Mouse (Mus musculus) heart, adult 2 months (tissue): ENCODE results near the gene Zfp286. TPM values are rescaled to one million over a fixed set of nuclear protein-coding genes. Genes with fewer than 3 reads are reported as not detected.

Source experiments
- DNase-seq, 2 experiments: peaks; one replicate each; pipeline ENCODE4 v3.0.0; 2021
- H3K27ac ChIP-seq: fragments of 200-600 bp; 2 replicates; pipeline ENCODE4 v1.8.1; 2022
- H3K27me3 ChIP-seq: fragments of 200-500 bp; 2 replicates; pipeline ENCODE4 v1.6.1; 2012; ENCODE audit warnings: mild to moderate bottlenecking, low read length, inconsistent platforms, mixed read lengths; ENCODE audit not compliant: control insufficient read depth, insufficient read depth
- H3K36me3 ChIP-seq: fragments of 200-500 bp; 2 replicates; pipeline ENCODE4 v1.6.1; 2012; ENCODE audit warnings: low read length, inconsistent platforms; ENCODE audit not compliant: control insufficient read depth, insufficient read depth
- H3K4me1 ChIP-seq: fragments of 200-500 bp; 2 replicates; pipeline ENCODE4 v1.6.1; 2011; ENCODE audit warnings: low read length; ENCODE audit not compliant: control insufficient read depth, insufficient read depth
- H3K4me3 ChIP-seq: fragments of 200-600 bp; 2 replicates; pipeline ENCODE4 v1.8.1; 2022
- H3K79me2 ChIP-seq: fragments of 200-500 bp; replicated peaks from 2 replicates; pipeline ENCODE4 v1.6.1; 2012; ENCODE audit warnings: mild to moderate bottlenecking, inconsistent platforms, low read length, moderate library complexity, mixed read lengths; ENCODE audit not compliant: control insufficient read depth, insufficient read depth
- H3K9ac ChIP-seq: fragments of 200-500 bp; 2 replicates; pipeline ENCODE4 v1.6.1; 2012; ENCODE audit warnings: low read depth, mild to moderate bottlenecking, control low read depth, inconsistent platforms, low read length, mixed read lengths
- CTCF ChIP-seq: fragments of 200-600 bp; IDR thresholded peaks from 2 replicates; pipeline ENCODE4 v1.8.1; 2022; ENCODE audit warnings: antibody characterized with exemption, mild to moderate bottlenecking, moderate library complexity
- EP300 ChIP-seq: fragments of 200-500 bp; IDR thresholded peaks from 2 replicates; pipeline ENCODE4 v1.6.1; 2011; ENCODE audit warnings: low read depth, low read length, control low read depth; ENCODE audit not compliant: insufficient read depth
- POLR2A ChIP-seq: fragments of 200-500 bp; IDR thresholded peaks from 2 replicates; pipeline ENCODE4 v1.6.1; 2011; ENCODE audit warnings: mild to moderate bottlenecking, low read depth, low read length, control low read depth; ENCODE audit not compliant: insufficient read depth
- WGBS: fragments of 180-500 bp; shearing (Covaris S2); methylation state at CpG from one replicate; pipeline ENCODE4 v1.1.7; 2018; 5-methylcytosine and 5-hydroxymethylcytosine counted together
- intact Hi-C: fragments of 180-260 bp; cut with DNase I; formaldehyde crosslinking; loops from one replicate; pipeline ENCODE4 v1.15.1; 2025
- polyA plus RNA-seq: library from polyadenylated mRNA; depleted of rRNA; stranded (reverse); fragments of >200 nt; gene quantifications from 2 replicates; pipeline ENCODE4 v1.2.3, GENCODE M21; 2012
- total RNA-seq, 2 experiments: library from RNA; stranded (reverse); gene quantifications; 2 replicates each; pipeline ENCODE4 v1.2.3; 2021

Zfp286 gene
- total and polyA plus RNA-seq, 3 experiments = 0.41 to 0.70 (median 0.42) TPM

DNA sequence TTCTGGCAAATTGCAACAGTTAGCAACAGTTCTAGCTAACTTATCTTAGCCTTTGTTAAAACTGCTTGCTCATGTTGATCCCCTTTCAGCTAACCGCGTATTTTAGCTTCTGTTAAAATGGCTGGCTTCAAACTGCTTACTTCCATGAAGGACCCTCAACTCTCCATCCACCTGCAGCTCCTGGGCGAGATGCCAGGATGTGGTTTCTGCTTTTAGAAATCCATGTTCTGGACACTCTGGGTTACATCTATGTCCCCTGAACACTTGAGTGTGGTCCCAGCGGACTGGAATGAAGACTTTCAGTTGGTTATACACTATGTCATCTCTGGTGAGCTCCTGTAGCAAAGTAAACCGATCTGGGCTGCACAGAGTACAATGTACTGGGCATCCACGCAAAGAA lies 23.0 kb upstream of the Zfp286 start:
- WGBS = 87% methylated on average over 6 of the region's 6 CpGs
- TF ChIP-seq CTCF = no peak
- TF ChIP-seq EP300 = no peak
- no peak for TF ChIP-seq POLR2A
- no peak overlapping the region for H3K4me3 ChIP-seq
- intact Hi-C loops = no loop called here
- H3K4me1 ChIP-seq = no peaks in the 10 kb centered on the region
- no peaks in the 10 kb centered on the region for H3K36me3 ChIP-seq
- no peaks in the 10 kb centered on the region for H3K79me2 ChIP-seq
- H3K9ac ChIP-seq = no peak overlapping the region
- no peak for DNase-seq
- H3K27ac ChIP-seq = no peak overlapping the region
- no peaks in the 10 kb centered on the region for H3K27me3 ChIP-seq

DNA sequence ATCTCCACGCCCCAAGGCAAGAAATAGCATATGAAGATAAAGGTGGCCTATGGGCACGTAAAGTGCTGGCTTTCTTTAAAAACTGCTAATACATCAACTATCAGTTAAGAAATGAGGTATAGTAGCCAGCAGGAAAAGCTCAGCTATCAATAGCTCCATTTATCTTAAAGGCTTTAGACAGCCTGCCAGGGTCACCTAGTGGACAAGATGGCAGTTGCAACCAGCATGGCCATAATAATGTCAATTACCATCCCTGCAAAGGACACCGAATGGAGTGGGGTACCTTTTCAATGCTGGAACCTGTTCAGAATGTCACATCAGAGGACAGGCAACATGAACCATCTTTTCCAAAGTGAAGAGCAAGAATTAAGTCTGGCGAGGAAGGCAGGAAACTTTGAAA lies 19.9 kb upstream of the Zfp286 start:
- intact Hi-C loops = loop anchor here (2.0 kb wide), 1 partner anchor 52 kb away; no protein-coding TSS in a partner anchor
- no peak for DNase-seq
- Histone ChIP-seq H3K27me3 (no peaks in the 10 kb centered on the region), H3K79me2 (no peaks in the 10 kb centered on the region), H3K36me3 (no peaks in the 10 kb centered on the region), H3K4me1 (no peaks in the 10 kb centered on the region), H3K4me3 (no peak overlapping the region), H3K9ac (no peak overlapping the region), H3K27ac (no peak overlapping the region)
- TF ChIP-seq CTCF (peak; percentile 78), POLR2A (no peak), EP300 (no peak)
- 66% methylated on average over 4 of the region's 4 CpGs for WGBS

DNA sequence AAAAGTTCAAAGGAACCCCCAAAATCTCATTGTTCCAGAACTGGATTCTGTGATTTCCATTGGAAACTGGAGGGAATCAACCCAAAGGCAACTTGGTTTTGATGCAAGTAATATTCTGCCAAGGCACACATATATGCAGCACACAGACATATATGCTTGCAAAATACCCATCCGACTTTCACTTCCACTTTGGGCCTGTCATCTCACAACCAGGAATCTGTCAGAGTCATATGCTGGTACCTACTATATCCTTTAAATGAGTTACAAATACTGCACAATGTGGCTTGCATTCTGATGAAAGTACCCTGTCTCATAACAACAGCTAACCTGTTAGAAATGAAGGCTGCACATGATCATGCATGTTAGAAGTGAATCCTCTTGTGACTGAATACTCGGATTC lies 18.7 kb upstream of the Zfp286 start:
- no peak for DNase-seq
- Histone ChIP-seq H3K27ac (no peak overlapping the region), H3K4me3 (no peak overlapping the region), H3K4me1 (no peaks in the 10 kb centered on the region), H3K79me2 (no peaks in the 10 kb centered on the region), H3K9ac (no peak overlapping the region), H3K27me3 (no peaks in the 10 kb centered on the region), H3K36me3 (no peaks in the 10 kb centered on the region)
- intact Hi-C loops = loop anchor here (2.0 kb wide), 1 partner anchor 51 kb away; no protein-coding TSS in a partner anchor
- 78% methylated on average over 2 of the region's 2 CpGs for WGBS
- no peak for TF ChIP-seq EP300
- TF ChIP-seq CTCF = no peak
- no peak for TF ChIP-seq POLR2A

DNA sequence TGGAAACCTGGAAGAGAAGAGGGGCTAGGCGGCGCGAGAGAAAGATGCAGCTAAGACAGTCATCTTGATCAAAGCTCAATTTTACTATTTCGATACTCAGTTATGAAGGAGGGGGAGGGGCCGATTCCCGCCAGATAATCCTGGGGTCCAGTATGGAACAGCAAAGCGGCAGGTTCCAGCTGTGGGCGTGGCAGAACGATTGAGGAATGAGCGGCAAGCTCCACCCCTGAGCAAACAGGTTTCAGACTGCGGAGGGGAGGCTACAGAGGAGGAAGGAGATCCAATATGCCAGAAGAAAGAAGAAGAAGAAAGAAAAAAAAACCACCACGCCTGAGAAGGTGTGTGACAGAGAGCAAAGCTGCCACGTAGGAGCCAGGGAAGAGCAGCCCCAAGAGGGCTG lies 14.9 kb upstream of the Zfp286 start:
- no peak overlapping the region for H3K27ac ChIP-seq
- no peak overlapping the region for H3K4me3 ChIP-seq
- no peaks in the 10 kb centered on the region for H3K4me1 ChIP-seq
- intact Hi-C loops = no loop called here
- no peaks in the 10 kb centered on the region for H3K27me3 ChIP-seq
- TF ChIP-seq EP300 (no peak), CTCF (no peak), POLR2A (no peak)
- H3K36me3 ChIP-seq = no peaks in the 10 kb centered on the region
- no peak overlapping the region for H3K9ac ChIP-seq
- 56% methylated on average over 13 of the region's 13 CpGs for WGBS
- no peaks in the 10 kb centered on the region for H3K79me2 ChIP-seq
- DNase-seq = no peak

DNA sequence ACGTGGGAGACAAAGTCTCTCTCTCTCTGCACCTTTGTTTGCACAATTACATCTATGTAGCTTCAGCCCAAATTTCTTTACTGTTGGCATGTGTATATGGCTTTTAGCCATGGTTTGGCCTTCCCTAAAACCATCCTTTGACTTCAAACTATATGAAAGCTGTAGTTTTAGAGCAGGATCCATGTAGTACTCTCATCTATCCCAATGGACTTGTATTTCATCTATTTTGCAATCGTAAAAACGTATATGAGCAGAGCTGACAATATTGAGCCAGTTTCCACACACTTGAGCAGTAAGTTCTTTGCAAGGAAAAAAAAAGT lies 315 bp upstream of the Zfp286 start:
- Histone ChIP-seq H3K9ac (no peak overlapping the region), H3K27me3 (no peaks in the 10 kb centered on the region), H3K36me3 (no peaks in the 10 kb centered on the region), H3K27ac (no peak overlapping the region), H3K79me2 (no peaks in the 10 kb centered on the region), H3K4me3 (peak overlapping the region; percentile 60), H3K4me1 (peaks cover 4% of the 10 kb centered on the region)
- no peak for DNase-seq
- TF ChIP-seq EP300 (no peak), POLR2A (no peak), CTCF (no peak)
- 63% methylated on average over 3 of the region's 3 CpGs for WGBS
- intact Hi-C loops = no loop called here

DNA sequence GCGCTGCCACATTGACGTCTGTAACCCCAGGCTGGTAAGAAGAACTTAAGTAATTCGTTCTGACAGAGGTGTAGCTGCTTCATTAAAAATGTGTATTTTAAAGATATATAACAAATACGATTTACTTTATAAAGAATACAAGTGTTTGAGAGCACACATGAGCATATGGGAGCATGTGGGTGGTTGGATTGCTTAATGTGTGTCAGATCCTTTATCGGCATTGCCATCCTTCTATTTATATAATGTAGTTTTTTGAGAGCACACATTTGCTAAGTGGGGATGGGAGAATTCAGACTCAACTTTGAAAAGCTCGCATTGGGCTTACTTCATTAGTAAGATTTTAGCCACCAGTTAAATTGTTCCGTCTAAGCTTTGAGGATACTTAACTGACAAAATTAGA lies 12.8 kb downstream of the Zfp286 start:
- H3K4me3 ChIP-seq = no peak overlapping the region
- no peak for TF ChIP-seq EP300
- TF ChIP-seq CTCF = no peak
- no peak for TF ChIP-seq POLR2A
- H3K9ac ChIP-seq = no peak overlapping the region
- intact Hi-C loops = no loop called here
- H3K36me3 ChIP-seq = no peaks in the 10 kb centered on the region
- no peak overlapping the region for H3K27ac ChIP-seq
- H3K27me3 ChIP-seq = no peaks in the 10 kb centered on the region
- no peaks in the 10 kb centered on the region for H3K4me1 ChIP-seq
- no peak for DNase-seq
- WGBS = 92% methylated on average over 7 of the region's 7 CpGs
- H3K79me2 ChIP-seq = no peaks in the 10 kb centered on the region
